Mouse (Mus musculus) gastrocnemius, postnatal 4 days (tissue): ENCODE data around the gene Pbp2. TPM values are rescaled to one million over a fixed set of nuclear protein-coding genes. Genes with fewer than 3 reads are reported as not detected.

Source experiments
- DNase-seq, 2 experiments: peaks; one replicate each; pipeline ENCODE4 v3.0.0; 2021 to 2022; ENCODE audit warnings: low spot score in 2 of 2, mixed read lengths in 2 of 2
- total RNA-seq, 2 experiments: library from RNA; stranded (reverse); gene quantifications; 2 replicates each; pipeline ENCODE4 v1.2.3; 2021

The Pbp2 gene
- total RNA-seq, 2 experiments from 2014 or later = 0.49 TPM; not detected in 1

DNA sequence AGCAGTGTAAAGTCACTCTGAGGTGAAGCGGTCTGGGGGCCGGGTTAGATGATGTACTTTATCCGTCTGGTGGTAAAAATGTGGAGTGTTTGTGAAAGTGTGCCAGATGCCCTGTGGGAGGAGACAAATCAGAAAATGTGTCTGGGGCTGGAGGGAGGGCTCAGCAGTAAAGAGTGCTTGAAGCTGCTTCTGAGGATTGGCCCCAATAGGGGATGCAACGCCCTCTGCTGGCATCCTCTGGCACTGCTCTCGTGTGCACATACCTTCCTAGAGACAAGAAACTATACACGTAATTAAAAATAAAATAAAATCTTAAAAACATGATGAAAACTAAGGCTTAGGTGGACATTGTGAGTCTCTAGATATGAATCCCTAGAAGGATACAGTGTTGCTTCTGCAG is 49.8 kb downstream of the Pbp2 start:
- no peak for DNase-seq

Other genes starting within 250 kb of the Pbp2 start
- gene Gprc5a, start 244.8 kb downstream of the Pbp2 start, total RNA-seq = 1 to 10 TPM; 1.3 to 1.5 TPM
- gene Gprc5d, start 192.1 kb downstream of the Pbp2 start, total RNA-seq = not detected
- 1 to 10 TPM; 6.0 to 6.5 TPM for gene Fam234b, start 112.4 kb downstream of the Pbp2 start, total RNA-seq
- gene Hebp1, start 112.4 kb downstream of the Pbp2 start, total RNA-seq = 10 to 100 TPM; 20.7 to 30.2 TPM
- 1 to 10 TPM in 1 of 2 experiments, under 1 TPM in 1; 0.78 to 1.1 TPM for gene Gsg1, start 56.1 kb downstream of the Pbp2 start, total RNA-seq
- gene Emp1, start 52.1 kb upstream of the Pbp2 start, total RNA-seq = 100 to 1,000 TPM; 241 to 251 TPM